8 mouse cellular contexts compared by ENCODE assay signal in the genomic region with DNA sequence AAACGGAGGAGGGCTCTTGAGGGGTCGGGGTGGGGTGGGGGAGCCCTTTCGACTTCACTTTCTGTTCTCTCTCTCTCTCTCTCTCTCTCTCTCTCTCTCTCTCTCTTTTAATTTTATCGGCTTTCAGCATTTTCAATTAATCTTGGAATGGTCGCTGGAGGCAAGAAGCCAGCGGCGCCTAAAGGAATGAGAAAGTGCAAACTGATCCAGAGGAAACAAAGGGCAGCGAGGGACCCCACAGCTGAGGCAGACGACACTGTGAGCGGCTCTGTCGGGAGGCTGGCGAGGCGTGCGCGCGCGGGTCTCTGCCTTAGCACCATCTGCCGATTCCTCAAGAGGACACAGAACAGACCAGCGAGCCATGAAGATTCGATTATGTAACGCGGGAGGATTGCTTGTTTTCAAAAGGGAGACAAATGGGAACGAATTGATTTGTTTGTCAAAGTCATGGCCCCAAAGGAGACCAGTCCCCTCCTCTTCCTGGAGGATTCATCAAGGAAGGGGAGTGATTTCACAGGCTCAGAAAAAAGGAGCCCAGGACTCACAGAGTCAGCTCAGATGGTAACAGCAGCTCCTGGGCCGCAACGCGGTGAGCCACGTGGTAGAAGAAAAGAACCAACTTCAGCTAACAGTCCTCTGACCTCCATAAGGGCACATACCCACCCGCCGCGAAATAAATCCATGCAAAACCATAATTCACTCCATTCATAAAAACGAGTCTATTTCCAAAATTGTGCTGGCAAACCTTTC. TPM values are rescaled to one million over a fixed set of nuclear protein-coding genes. Genes with fewer than 3 reads are reported as not detected.
A peak's percentile ranks its signal among the peaks of the same experiment; 100 is the strongest.
DNase-seq lines count a peak whose midpoint lies in the region; ATAC-seq and TF ChIP-seq lines count a peak whose summit lies in the region.

No protein-coding gene starts in this region.

- no peaks in the 10 kb centered on the region for H3K36me3 ChIP-seq in heart, embryonic 11.5 days (ENCODE audit: control insufficient read depth, insufficient read depth, low read length)
- H3K36me3 ChIP-seq in kidney, embryonic 15.5 days: no peaks in the 10 kb centered on the region
- no peaks in the 10 kb centered on the region for H3K36me3 ChIP-seq in lung, embryonic 15.5 days

- no peak for ATAC-seq in heart, embryonic 11.5 days (replicated peaks; ENCODE audit: insufficient number of reproducible peaks, low FRiP score, low TSS enrichment)
- no peak for ATAC-seq in kidney, embryonic 15.5 days (replicated peaks; ENCODE audit: low FRiP score)
- peak; percentile 69; the same call in 1 of the 2 replicates for ATAC-seq in lung, embryonic 15.5 days (ENCODE audit: borderline replicate concordance, extremely low read depth, low FRiP score, low TSS enrichment)

- no peak for TF ChIP-seq CTCF in layer of hippocampus, adult 2 months (conservative IDR thresholded peaks at IDR 0.05)

- H3K4me3 ChIP-seq in layer of hippocampus, adult 2 months: peak overlapping the region; percentile 41
- peak overlapping the region; percentile 36 for H3K4me3 ChIP-seq in heart, embryonic 11.5 days (ENCODE audit: low read depth, low read length)
- peak overlapping the region; percentile 38 for H3K4me3 ChIP-seq in kidney, embryonic 15.5 days (replicated peaks)
- H3K4me3 ChIP-seq in lung, embryonic 15.5 days: peak overlapping the region; percentile 31

- peak in 1 of 2 experiments; percentile 51 for DNase-seq in layer of hippocampus, adult 2 months (ENCODE audit: low spot score in 2 of 2)
- no peak for DNase-seq in layer of hippocampus, adult 9-10 months (ENCODE audit: low spot score)
- DNase-seq in embryo, embryonic 10.5 days (ENCODE audit: low spot score): peak; percentile 87
- peak; percentile 65 for DNase-seq in right cerebral cortex, postnatal 25 days
- no peak for DNase-seq in spleen, postnatal 10 days (ENCODE audit: low spot score in 2 of 2)

- peak overlapping the region; percentile 56 for H3K9ac ChIP-seq in heart, embryonic 11.5 days (ENCODE audit: low read depth, low read length)
- H3K9ac ChIP-seq in kidney, embryonic 15.5 days: peak overlapping the region; percentile 12; the same call in 1 of the 2 replicates
- H3K9ac ChIP-seq in lung, embryonic 15.5 days: peak overlapping the region; percentile 19

- 5% methylated on average over 31 of the region's 31 CpGs for WGBS in heart, embryonic 11.5 days (ENCODE audit: insufficient replicate concordance)
- 4% methylated on average over 31 of the region's 31 CpGs for WGBS in kidney, embryonic 15.5 days
- 4% methylated on average over 31 of the region's 31 CpGs for WGBS in lung, embryonic 15.5 days

- peaks cover 10% of the 10 kb centered on the region for H3K4me1 ChIP-seq in heart, embryonic 11.5 days (ENCODE audit: control insufficient read depth, insufficient read depth, low read length)
- H3K4me1 ChIP-seq in kidney, embryonic 15.5 days: peaks cover 21% of the 10 kb centered on the region
- peaks cover 24% of the 10 kb centered on the region for H3K4me1 ChIP-seq in lung, embryonic 15.5 days

- H3K9me3 ChIP-seq in heart, embryonic 11.5 days (replicated peaks; ENCODE audit: control insufficient read depth, low read length): no peaks in the 10 kb centered on the region
- H3K9me3 ChIP-seq in kidney, embryonic 15.5 days (replicated peaks): no peaks in the 10 kb centered on the region
- H3K9me3 ChIP-seq in lung, embryonic 15.5 days: no peaks in the 10 kb centered on the region

- peaks cover 12% of the 10 kb centered on the region for H3K27me3 ChIP-seq in heart, embryonic 11.5 days (ENCODE audit: control insufficient read depth, insufficient read depth, low read length)
- peaks cover 12% of the 10 kb centered on the region for H3K27me3 ChIP-seq in kidney, embryonic 15.5 days
- peaks cover 31% of the 10 kb centered on the region for H3K27me3 ChIP-seq in lung, embryonic 15.5 days

- peak overlapping the region; percentile 66 for H3K4me2 ChIP-seq in heart, embryonic 11.5 days
- peak overlapping the region; percentile 65 for H3K4me2 ChIP-seq in kidney, embryonic 15.5 days
- peak overlapping the region; percentile 57 for H3K4me2 ChIP-seq in lung, embryonic 15.5 days

- H3K27ac ChIP-seq in layer of hippocampus, adult 2 months: peak overlapping the region; percentile 66
- H3K27ac ChIP-seq in heart, embryonic 11.5 days (ENCODE audit: low read depth, low read length): no peak overlapping the region
- H3K27ac ChIP-seq in kidney, embryonic 15.5 days: peak overlapping the region; percentile 15; the same call in 1 of the 2 replicates
- H3K27ac ChIP-seq in lung, embryonic 15.5 days: no peak overlapping the region

RNA-seq across cellular contexts. Expression of a gene that starts 10.6 kb away (rescaled TPM):
- total RNA-seq in layer of hippocampus, adult 2 months (2021): 100 to 1,000 TPM; 124 to 129 TPM
- 0.63 and 1.3 TPM in 2 replicates for polyA plus RNA-seq in heart, embryonic 11.5 days (2014; fragmentation: Nextera tagmentation; extraction: Ambion mirVana)
- polyA plus RNA-seq in kidney, embryonic 15.5 days (2015; fragmentation: Nextera tagmentation; extraction: Ambion mirVana): 1.7 TPM in 2 replicates
- polyA plus RNA-seq in lung, embryonic 15.5 days (2015; fragmentation: Nextera tagmentation; extraction: Ambion mirVana): 1.4 and 2.1 TPM in 2 replicates

RNA-seq across cellular contexts. Expression of a gene that starts 30.9 kb away (rescaled TPM):
- 100 to 1,000 TPM; 103 to 104 TPM for total RNA-seq in layer of hippocampus, adult 2 months (2021)
- 86.9 and 90.6 TPM in 2 replicates for polyA plus RNA-seq in heart, embryonic 11.5 days (2014; fragmentation: Nextera tagmentation; extraction: Ambion mirVana)
- polyA plus RNA-seq in kidney, embryonic 15.5 days (2015; fragmentation: Nextera tagmentation; extraction: Ambion mirVana): 114 and 123 TPM in 2 replicates
- 105 and 112 TPM in 2 replicates for polyA plus RNA-seq in lung, embryonic 15.5 days (2015; fragmentation: Nextera tagmentation; extraction: Ambion mirVana)

RNA-seq across cellular contexts. Expression of a gene that starts 46.8 kb away (rescaled TPM):
- 10 to 100 TPM; 75.7 to 84.7 TPM for total RNA-seq in layer of hippocampus, adult 2 months (2021)
- 68.9 and 77.8 TPM in 2 replicates for polyA plus RNA-seq in heart, embryonic 11.5 days (2014; fragmentation: Nextera tagmentation; extraction: Ambion mirVana)
- polyA plus RNA-seq in kidney, embryonic 15.5 days (2015; fragmentation: Nextera tagmentation; extraction: Ambion mirVana): 84.7 and 97.3 TPM in 2 replicates
- polyA plus RNA-seq in lung, embryonic 15.5 days (2015; fragmentation: Nextera tagmentation; extraction: Ambion mirVana): 75.4 and 77.0 TPM in 2 replicates

Comparison
In these comparisons a context has a peak if more than half of its experiments do, and no peak if none do; other contexts are left out.
1. DNase-seq: peak in embryo, embryonic 10.5 days (single experiment) and right cerebral cortex, postnatal 25 days (single experiment); none in layer of hippocampus, adult 9-10 months (single experiment) and spleen, postnatal 10 days (0 of 2).
2. H3K27ac ChIP-seq: peak in layer of hippocampus, adult 2 months (single experiment) and kidney, embryonic 15.5 days (single experiment); none in heart, embryonic 11.5 days (single experiment) and lung, embryonic 15.5 days (single experiment).
3. Peak in every context shown above with its lines, with median percentiles within 50 percentile points of each other: H3K4me3 ChIP-seq, H3K4me2 ChIP-seq and H3K9ac ChIP-seq.